Mouse (Mus musculus) T-helper 2 cell (primary cell): Measurements from ENCODE around the gene Ube4b.

ENCODE experiments used
- in situ Hi-C: fragments of 300-600 bp; cut with MboI, MseI; formaldehyde crosslinking; loops from one replicate; pipeline ENCODE4 v1.15.1; 2025; ENCODE audit warnings: high pct_unique_total_duplicates

Gene Ube4b

DNA sequence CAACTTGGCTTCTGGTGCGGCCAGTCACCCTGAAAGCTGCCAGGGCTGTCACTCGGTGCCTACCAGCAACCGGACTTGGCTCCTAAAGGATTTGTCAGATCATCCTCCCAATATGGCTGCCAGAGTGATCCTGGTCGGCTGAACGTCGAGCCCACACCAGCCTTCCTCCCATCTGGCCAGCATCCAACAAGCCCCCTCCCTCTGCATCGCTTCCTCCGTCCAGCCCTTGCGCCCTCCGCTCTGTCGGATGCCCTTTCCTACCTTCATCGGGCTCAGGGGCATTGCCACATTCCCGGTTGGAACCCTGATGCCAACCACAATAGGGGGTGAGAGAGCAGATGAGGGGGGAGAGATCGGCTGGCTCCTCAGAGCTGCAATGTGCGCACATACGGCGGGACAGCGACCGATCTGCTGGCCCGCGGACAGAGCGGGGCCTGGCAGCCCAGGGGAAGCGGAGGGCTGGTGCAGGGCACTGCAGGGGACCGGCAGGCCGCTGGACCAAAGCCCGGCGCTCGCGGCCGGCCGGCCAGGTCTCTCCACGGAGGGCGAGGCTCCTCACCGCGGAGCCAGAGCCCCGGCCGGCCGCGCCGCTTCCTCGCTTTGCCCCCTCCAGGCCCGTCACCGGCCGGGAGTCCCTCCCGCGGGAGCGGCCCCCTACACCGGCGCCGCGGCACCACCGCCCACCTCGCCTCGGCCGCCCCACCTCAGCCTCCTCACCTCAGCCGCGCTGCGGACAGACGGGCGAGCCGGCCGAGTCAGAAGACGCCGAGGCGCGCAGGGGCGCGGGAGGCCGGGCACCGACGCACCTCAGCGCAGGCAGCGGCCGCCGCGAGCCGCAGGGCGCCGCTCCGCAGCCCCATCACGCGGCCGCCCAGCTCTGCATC, 119.6 kb downstream of the Ube4b start:
- in situ Hi-C loops, result no loop called here

DNA sequence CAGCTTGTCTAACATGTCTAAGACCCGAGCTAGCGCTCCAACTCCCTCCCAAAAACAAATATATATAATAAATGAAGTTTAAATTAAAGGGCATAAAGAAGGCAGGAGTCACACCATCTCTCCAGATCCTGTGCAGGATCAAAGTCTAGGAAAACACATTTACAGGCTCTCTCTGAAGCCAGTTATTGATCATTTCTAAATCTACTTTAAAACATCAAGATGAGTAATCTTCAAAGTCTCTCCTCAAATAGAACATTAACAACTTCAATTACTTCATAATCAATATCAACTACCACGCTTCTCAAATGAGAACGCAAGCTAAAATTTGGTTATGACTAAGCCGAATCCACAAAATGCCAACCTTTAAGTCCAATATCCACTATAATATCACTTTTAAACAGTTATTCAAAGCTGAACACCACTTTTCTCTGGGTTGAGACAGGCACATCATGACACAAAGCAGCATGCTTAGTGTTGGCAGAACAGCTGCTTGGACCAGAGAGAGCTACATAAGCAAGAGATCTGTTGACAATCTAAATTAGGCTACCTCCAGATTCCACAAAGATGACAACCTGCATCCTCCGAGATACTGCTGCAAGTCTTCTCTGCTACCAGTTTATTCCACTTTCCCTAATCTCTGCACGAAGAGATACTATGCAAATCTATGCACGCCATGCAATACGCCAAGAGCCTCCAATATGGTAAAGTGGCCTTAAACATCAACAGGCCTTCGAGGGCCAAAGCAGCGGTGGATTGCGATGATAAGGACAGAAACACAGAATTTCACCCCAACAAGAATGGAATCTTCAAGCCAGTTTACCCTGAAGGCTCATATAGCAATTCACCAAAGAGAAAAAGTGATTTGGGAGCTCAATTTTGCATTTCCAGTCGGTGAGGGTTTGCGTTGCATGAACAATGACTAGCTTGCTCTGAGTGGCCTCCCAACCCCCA, 120.5 kb downstream of the Ube4b start:
- in situ Hi-C loops, result no loop called here

DNA sequence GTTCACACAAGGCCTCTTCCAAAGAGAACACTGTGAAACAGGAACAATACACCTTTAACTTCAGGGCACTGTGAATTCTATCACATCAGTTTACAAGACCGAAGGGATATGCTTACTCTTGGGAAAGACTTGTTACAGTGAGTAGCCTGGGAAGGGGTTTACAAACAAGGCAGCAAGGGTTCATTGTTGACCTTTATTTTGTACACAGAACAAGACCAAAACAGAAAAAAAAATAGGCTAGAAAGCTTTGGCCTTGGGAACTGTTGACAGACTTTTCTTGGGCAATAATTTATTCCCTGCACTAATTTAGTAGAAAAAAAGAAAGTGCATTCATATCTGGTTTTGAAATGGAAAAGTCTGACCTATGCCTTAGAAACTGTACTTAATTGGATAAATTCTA, 122.1 kb downstream of the Ube4b start:
- in situ Hi-C loops, result no loop called here

DNA sequence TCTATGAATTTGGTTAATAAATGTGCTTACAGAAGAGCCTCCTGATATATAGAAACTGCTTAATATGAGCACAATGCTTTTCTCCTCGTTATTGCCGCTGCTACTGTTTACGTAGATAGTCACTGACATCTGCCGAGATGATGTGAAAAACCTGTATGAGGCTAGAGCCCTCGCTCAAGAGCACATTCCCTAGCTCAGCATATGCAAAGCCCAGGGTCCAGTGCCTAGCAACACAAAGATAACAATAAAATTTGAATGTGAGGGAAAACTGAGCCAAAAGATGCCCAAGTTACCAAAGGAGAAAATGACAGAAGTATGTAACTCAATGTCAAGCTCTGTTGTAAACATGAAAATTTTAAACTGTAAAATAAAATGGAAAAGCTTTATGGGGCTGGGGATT, 123.0 kb downstream of the Ube4b start:
- in situ Hi-C loops, result no loop called here

DNA sequence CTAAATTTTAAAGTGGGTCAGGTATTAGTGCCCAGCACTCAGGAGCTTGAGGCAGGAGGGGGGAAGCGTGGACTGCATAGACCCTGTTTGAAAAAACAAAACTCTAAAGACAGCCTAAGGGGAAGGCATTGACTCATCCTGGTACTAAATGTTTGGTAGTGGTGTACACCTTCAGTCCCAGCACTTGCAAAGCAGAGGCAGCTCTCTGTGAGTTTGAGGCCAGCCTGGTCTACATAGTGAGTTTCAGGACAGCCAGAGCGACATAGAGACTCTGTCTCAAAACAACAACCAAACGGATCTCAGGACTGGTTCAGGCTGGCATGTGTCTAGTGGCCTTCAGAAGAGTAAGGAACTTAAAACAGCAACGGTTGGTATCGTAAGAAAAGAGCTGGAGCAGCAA, 123.8 kb downstream of the Ube4b start:
- in situ Hi-C loops, result no loop called here

DNA sequence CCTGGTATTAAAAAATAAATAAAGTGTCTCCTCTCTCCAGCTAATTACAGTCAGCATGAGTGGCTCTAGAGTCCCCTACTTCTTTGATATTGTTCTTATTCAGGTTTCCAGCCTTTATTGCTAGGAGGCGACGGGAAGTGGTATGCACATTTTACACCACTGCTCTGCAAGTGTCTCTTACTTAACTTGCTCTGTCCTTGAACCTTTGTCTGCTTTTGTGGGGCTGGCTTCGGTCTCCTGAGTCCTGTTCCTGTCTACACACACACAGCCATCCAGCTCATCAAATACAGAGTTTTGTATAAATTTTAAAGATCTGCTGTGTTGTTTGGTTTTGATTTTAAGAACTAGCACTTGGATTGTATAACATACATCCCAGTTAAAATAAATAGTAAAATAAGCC, 124.4 kb downstream of the Ube4b start:
- in situ Hi-C loops, result no loop called here

DNA sequence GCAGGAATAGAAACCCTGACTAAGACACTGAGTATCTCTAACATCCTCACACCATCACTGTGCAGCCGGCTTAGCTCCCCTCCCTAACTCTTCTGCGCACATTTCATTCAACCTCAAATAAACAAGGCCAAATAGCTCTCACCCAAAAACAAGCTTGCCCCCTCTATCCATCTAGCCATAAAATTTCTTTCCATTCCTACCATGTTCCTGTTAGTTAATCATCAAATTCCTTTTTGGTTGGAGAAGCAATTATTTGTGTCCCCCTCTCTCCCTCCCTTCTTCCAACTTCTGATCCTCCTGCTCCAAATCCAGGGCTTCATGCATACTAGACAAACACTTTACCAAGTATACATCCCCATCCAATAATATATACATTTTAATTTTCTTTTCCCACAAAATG, 130.0 kb downstream of the Ube4b start:
- in situ Hi-C loops, result no loop called here

DNA sequence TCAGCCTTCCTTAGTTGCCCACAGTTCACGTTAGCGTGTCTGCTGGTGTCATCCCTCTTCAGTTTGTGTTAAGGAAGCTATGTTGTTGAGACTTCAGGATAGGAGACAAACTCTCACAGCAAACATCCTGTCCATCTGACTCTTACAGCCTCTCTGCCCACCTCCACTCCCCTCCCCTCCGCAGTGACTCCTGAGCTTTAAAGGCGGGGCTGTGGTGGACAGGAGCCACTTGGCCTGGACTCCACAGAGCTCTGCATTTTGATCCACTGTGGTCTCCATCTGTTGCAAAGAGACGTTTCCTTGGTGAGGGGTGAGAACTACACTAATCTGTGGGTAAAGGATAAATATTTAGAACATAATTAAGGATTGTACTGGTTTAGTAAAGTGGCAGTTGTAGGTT, 133.6 kb downstream of the Ube4b start:
- in situ Hi-C loops, result no loop called here

DNA sequence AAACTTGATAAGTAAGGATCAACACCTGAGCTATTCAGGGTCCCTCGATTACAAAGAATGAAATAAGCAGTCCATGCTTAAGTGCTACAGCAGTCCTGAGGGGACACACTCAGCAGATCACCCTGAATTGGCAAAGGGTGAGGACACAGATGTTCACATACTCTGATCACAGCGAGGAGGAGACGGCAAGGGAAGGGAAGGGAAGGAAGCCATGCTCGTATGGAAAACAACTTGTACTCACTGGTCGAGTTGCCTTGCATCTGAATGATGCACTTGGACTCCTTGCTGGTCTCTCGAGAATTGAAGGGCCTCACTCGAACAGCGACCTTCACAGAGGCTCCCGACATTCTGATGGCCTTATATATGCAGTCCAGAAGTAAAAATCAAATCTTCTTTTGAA, 135.5 kb downstream of the Ube4b start:
- in situ Hi-C loops, result no loop called here

DNA sequence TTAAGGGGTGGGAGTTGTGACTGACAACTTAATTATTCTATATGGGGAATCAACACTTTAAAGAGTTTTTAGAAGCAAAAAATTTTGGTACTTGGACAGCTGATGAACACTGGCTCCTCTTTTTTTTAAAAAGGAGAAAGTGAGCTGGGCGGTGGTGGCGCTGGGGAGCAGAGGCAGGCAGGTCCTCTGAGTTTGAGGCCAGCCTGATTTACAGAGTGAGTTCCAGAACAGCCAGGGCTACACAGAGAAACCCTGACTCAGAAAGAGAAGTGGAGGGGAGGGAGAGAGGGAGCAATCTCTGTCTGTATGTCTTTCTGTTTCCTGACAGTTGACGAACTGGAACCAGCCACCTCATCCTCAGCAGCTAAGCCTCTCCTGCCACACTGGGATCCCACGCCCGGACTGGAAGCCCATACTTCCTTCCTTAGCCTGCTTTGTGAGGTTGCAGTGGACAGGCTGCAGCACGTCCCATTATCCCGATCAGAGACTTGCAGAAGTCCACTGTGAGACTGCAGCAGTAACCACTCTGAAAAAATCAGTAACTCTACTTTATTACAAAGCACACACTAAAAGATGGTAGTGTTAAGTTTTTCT, 136.3 kb downstream of the Ube4b start:
- in situ Hi-C loops, result no loop called here

DNA sequence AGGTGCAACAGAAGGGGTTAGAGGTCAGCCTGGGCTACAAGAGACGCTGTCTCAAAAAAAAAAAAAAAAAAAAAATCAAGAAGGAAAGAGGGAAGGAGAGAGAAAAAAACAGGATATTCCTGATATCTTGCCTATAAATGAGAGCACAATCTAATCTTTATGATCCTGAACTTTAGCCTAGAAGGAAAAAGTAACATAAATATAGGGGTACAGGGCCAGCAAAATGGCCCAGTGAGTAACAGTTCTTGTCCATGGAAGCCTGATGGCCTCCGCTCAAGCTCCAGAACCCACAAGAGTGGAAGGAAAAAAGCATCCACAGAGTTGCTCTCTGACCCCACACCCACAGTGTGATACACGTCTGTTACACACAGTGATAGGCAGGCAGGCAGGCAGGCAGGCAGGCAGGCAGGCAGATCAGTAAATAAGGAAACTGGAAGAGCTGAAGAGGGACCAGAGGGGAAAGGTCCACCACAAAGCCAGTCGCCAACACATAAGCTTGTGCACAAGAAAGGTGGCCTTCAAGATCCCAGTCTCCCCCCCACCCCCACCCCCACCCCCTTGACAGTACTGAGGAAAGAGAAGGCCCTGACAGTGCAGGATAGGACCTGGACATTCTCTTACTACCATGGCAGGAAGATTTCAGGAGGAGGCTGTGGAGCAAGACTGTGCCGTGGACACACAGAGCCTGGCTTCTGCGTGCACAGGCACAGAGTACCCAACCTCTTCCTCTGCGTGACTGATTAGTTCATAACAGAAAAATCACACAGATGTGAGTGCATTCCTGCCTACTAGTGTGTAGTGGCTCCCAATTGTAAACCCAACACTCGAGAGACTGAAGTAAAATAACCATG, 140.0 kb downstream of the Ube4b start:
- in situ Hi-C loops, result no loop called here

DNA sequence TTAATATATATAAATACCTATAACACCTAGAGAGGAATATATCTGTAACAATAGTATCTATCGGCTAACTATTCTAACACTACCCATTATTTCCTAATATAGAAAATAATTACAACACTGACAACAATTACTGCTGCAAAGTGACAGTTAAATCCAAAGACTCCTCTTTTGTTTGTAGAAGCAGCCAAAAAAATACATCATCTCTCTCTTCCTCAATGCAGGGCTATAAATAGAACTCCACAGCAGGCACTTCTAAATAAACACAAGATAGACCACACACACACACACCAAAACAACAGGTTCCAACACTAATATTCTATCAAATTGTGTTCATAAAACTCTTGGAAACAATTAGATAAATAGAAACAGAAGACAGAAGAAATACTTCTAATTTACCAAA, 140.9 kb downstream of the Ube4b start:
- in situ Hi-C loops, result no loop called here

DNA sequence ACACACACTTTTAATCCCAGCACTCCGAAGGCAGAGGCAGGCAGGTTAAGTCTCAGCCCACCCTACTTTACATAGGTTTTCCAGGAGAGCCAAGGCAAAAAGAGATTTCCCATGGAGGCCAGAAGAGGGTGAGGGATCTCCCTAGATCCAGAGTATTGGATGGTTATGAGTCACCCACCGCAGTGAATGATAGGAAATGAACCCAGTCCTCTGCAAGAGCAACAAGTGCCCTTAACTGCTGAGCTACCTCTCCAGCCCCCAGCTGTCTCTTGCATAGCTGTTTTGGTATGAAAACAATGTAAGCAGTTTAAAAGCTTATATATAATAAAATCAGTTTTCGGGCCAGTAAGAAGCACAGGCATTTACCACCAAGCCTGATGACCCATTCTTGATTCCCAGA, 143.5 kb downstream of the Ube4b start:
- in situ Hi-C loops, result no loop called here

DNA sequence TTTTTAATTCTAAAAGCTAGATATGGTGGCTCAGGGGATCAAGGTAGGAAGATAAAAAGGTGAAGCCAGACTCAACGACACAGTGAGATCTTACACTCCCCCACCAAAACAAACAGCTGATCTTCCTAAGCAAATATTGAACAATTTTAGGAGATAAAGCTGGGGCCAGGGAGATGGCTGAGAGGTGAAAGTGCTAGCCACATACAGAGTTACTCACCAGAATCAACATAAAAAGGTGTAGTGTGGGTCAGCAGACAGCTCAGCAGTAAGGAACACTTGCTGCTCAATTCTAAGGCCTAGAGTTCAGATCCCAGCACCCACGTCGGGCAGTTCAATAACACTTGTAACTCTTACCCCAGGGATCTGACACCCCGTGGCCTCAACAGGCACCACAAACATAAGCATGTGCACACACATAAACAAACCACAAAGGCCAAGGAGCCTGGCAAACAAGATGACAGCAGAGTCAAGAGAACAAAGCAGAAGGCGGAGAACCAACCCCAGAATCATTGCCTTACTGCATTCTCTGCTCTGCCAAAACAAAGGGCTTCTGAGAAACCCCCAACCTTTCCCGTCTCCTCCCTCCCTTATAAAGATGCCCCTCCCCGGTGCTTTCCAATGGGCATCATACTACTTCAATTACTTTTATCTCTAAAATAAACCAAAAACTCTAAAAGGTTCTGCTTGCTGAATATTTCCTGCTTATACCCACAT, 144.4 kb downstream of the Ube4b start:
- in situ Hi-C loops, result no loop called here
